Mouse (Mus musculus) stomach, postnatal 0 days (tissue): ENCODE data around the gene Gkn3.

Source experiments
- CTCF ChIP-seq: IDR thresholded peaks from 2 replicates; pipeline ENCODE4 v1.5.1; 2016; ENCODE audit warnings: antibody characterized with exemption, low read depth, mild to moderate bottlenecking, moderate library complexity
- EP300 ChIP-seq: optimal IDR thresholded peaks from 2 replicates; pipeline ENCODE3; 2016; ENCODE audit warnings: antibody characterized with exemption

DNA sequence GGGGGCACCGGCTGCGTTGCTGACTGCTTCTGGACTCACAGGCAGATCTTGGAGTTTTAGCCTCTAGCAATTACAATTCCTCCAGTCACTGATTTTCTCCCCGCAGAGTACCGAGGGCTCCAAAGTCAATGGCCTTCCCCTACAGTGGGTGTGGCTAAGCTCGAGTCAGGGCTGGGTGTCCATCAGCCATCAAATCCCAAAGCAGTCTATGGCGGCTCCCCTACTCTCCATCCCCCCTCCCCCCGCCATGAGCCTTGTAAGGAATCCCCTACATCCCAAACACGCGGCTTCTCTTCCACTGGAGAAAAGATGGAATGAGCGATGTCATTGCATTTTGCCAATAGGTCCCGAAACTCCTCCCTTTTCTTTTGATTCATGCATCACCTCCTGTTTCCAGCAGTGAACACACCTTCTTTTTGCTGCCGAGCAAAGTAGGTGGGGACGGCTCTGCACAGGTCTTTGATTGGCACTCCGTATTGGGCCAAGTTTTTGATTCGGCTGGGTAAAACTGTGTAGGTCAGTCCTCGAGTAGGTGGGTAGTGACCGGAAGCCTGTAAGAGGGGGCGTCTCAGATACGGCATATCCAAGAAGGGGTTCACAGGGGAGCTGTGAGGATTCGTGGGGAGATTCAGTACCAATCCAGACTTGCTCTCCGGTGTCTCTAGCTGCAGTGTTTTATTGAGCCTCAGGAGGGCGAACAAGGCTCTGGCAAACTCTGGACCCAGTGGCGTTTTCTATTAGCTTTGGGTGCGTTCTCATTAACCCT, 4.6 kb downstream of the Gkn3 start:
- TF ChIP-seq CTCF (peak; percentile 74), EP300 (no peak)
